Mouse (Mus musculus): ENCODE measurements at regions not wholly inside any gene's neighbourhood (a gene's known extent, or its start where the extent isn't known, plus 50 kb on each side); places are given as distances from the start of the nearest gene placed in this dataset.

- Histone ChIP-seq H3K36me3 (ENCODE audit: control insufficient read depth, insufficient read depth, low read length) (no peaks in the 10 kb centered on the region), H3K27me3 (replicated peaks; ENCODE audit: control insufficient read depth, insufficient read depth, low read length) (no peaks in the 10 kb centered on the region), H3K4me2 (ENCODE audit: low read depth, low read length) (no peak overlapping the region), H3K4me1 (ENCODE audit: control insufficient read depth, insufficient read depth, low read length) (0 out of 2 replicates have a peak, but pooled peaks cover 2% of the 10 kb centered on the region), H3K4me3 (ENCODE audit: low read length) (no peak overlapping the region), H3K9ac (ENCODE audit: low read depth, low read length) (no peak overlapping the region), H3K27ac (ENCODE audit: low read length) (no peak overlapping the region), H3K9me3 (ENCODE audit: control insufficient read depth, low read length) (no peaks in the 10 kb centered on the region)
- WGBS: 81% methylated on average over 5 of the region's 5 CpGs
- no peak for ATAC-seq
These were observed 266.8 kb downstream of the Tns1 start for GRCm38 (mm10) chr1:73857497-73857896.

- no peaks in the 10 kb centered on the region for H3K36me3 ChIP-seq (ENCODE audit: control insufficient read depth, insufficient read depth, low read length)
- no peak overlapping the region for H3K27ac ChIP-seq (ENCODE audit: low read length)
- no peak overlapping the region for H3K9ac ChIP-seq (ENCODE audit: low read depth, low read length)
- H3K9me3 ChIP-seq (ENCODE audit: control insufficient read depth, low read length): no peaks in the 10 kb centered on the region
- no peak for ATAC-seq
- no peaks in the 10 kb centered on the region for H3K4me1 ChIP-seq (ENCODE audit: control insufficient read depth, insufficient read depth, low read length)
- no peaks in the 10 kb centered on the region for H3K27me3 ChIP-seq (replicated peaks; ENCODE audit: control insufficient read depth, insufficient read depth, low read length)
- WGBS: 93% methylated on average over 7 of the region's 7 CpGs
- H3K4me2 ChIP-seq (ENCODE audit: low read depth, low read length): no peak overlapping the region
- H3K4me3 ChIP-seq (ENCODE audit: low read length): no peak overlapping the region
These were observed 267.4 kb downstream of the Tns1 start for GRCm38 (mm10) chr1:73856811-73857210.

GRCm38 (mm10) chr1:73855306-73855705, 268.9 kb downstream of the Tns1 start:
- Histone ChIP-seq H3K36me3 (ENCODE audit: control insufficient read depth, insufficient read depth, low read length) (no peaks in the 10 kb centered on the region), H3K27me3 (replicated peaks; ENCODE audit: control insufficient read depth, insufficient read depth, low read length) (no peaks in the 10 kb centered on the region), H3K27ac (ENCODE audit: low read length) (no peak overlapping the region), H3K4me3 (ENCODE audit: low read length) (no peak overlapping the region), H3K4me2 (ENCODE audit: low read depth, low read length) (no peak overlapping the region), H3K4me1 (ENCODE audit: control insufficient read depth, insufficient read depth, low read length) (no peaks in the 10 kb centered on the region; the same call in 1 of the 2 replicates), H3K9ac (ENCODE audit: low read depth, low read length) (no peak overlapping the region), H3K9me3 (ENCODE audit: control insufficient read depth, low read length) (no peaks in the 10 kb centered on the region)
- no peak for ATAC-seq
- WGBS: 80% methylated on average over 4 of the region's 4 CpGs

GRCm38 (mm10) chr1:73853851-73854250, 270.4 kb downstream of the Tns1 start:
- Histone ChIP-seq H3K9ac (ENCODE audit: low read depth, low read length) (no peak overlapping the region), H3K4me1 (ENCODE audit: control insufficient read depth, insufficient read depth, low read length) (no peaks in the 10 kb centered on the region; the same call in 1 of the 2 replicates), H3K4me3 (ENCODE audit: low read length) (no peak overlapping the region), H3K27ac (ENCODE audit: low read length) (no peak overlapping the region), H3K4me2 (ENCODE audit: low read depth, low read length) (no peak overlapping the region), H3K9me3 (ENCODE audit: control insufficient read depth, low read length) (no peaks in the 10 kb centered on the region), H3K27me3 (replicated peaks; ENCODE audit: control insufficient read depth, insufficient read depth, low read length) (no peaks in the 10 kb centered on the region), H3K36me3 (ENCODE audit: control insufficient read depth, insufficient read depth, low read length) (no peaks in the 10 kb centered on the region)
- ATAC-seq: no peak
- WGBS: 89% methylated on average over 11 of the region's 11 CpGs

- no peak overlapping the region for H3K27ac ChIP-seq (ENCODE audit: low read length)
- H3K9me3 ChIP-seq (ENCODE audit: control insufficient read depth, low read length): no peaks in the 10 kb centered on the region
- ATAC-seq: peak; percentile 80
- WGBS: 66% methylated on average over 11 of the region's 11 CpGs
- H3K4me1 ChIP-seq (ENCODE audit: control insufficient read depth, insufficient read depth, low read length): no peaks in the 10 kb centered on the region; the same call in none of the 2 replicates
- no peak overlapping the region for H3K4me2 ChIP-seq (ENCODE audit: low read depth, low read length)
- H3K4me3 ChIP-seq (ENCODE audit: low read length): no peak overlapping the region
- no peaks in the 10 kb centered on the region for H3K27me3 ChIP-seq (replicated peaks; ENCODE audit: control insufficient read depth, insufficient read depth, low read length)
- H3K9ac ChIP-seq (ENCODE audit: low read depth, low read length): no peak overlapping the region
- H3K36me3 ChIP-seq (ENCODE audit: control insufficient read depth, insufficient read depth, low read length): no peaks in the 10 kb centered on the region
These were observed 273.9 kb downstream of the Tns1 start for GRCm38 (mm10) chr1:73850173-73851014.

- no peak overlapping the region for H3K4me3 ChIP-seq (ENCODE audit: low read length)
- H3K4me1 ChIP-seq (ENCODE audit: control insufficient read depth, insufficient read depth, low read length): no peaks in the 10 kb centered on the region; the same call in none of the 2 replicates
- H3K27me3 ChIP-seq (replicated peaks; ENCODE audit: control insufficient read depth, insufficient read depth, low read length): no peaks in the 10 kb centered on the region
- ATAC-seq: peak; percentile 50; the same call in 1 of the 2 replicates
- 50% methylated on average over 3 of the region's 3 CpGs for WGBS
- H3K27ac ChIP-seq (ENCODE audit: low read length): no peak overlapping the region
- no peak overlapping the region for H3K4me2 ChIP-seq (ENCODE audit: low read depth, low read length)
- H3K9ac ChIP-seq (ENCODE audit: low read depth, low read length): no peak overlapping the region
- no peaks in the 10 kb centered on the region for H3K36me3 ChIP-seq (ENCODE audit: control insufficient read depth, insufficient read depth, low read length)
- no peaks in the 10 kb centered on the region for H3K9me3 ChIP-seq (ENCODE audit: control insufficient read depth, low read length)
These were observed 275.9 kb downstream of the Tns1 start for GRCm38 (mm10) chr1:73848370-73848769.

- Histone ChIP-seq H3K4me2 (ENCODE audit: low read depth, low read length) (no peak overlapping the region), H3K4me1 (ENCODE audit: control insufficient read depth, insufficient read depth, low read length) (no peaks in the 10 kb centered on the region; the same call in none of the 2 replicates), H3K4me3 (ENCODE audit: low read length) (no peak overlapping the region), H3K27me3 (replicated peaks; ENCODE audit: control insufficient read depth, insufficient read depth, low read length) (no peaks in the 10 kb centered on the region), H3K9me3 (ENCODE audit: control insufficient read depth, low read length) (no peaks in the 10 kb centered on the region), H3K9ac (ENCODE audit: low read depth, low read length) (no peak overlapping the region), H3K36me3 (ENCODE audit: control insufficient read depth, insufficient read depth, low read length) (no peaks in the 10 kb centered on the region), H3K27ac (ENCODE audit: low read length) (no peak overlapping the region)
- 77% methylated on average over 3 of the region's 3 CpGs for WGBS
- no peak for ATAC-seq
These were observed 277.1 kb downstream of the Tns1 start for GRCm38 (mm10) chr1:73847126-73847525.

GRCm38 (mm10) chr1:73845115-73845514, 279.1 kb downstream of the Tns1 start:
- H3K27ac ChIP-seq (ENCODE audit: low read length): no peak overlapping the region
- no peak overlapping the region for H3K4me3 ChIP-seq (ENCODE audit: low read length)
- WGBS: 74% methylated on average over 5 of the region's 5 CpGs

GRCm38 (mm10) chr1:73844574-73844973, 279.7 kb downstream of the Tns1 start:
- 52% methylated on average over 3 of the region's 3 CpGs for WGBS

More at GRCm38 (mm10) chr1:73845115-73845514, 279.1 kb downstream of the Tns1 start:
- Histone ChIP-seq H3K9ac (ENCODE audit: low read depth, low read length) (no peak overlapping the region), H3K36me3 (ENCODE audit: control insufficient read depth, insufficient read depth, low read length) (no peaks in the 10 kb centered on the region), H3K27me3 (replicated peaks; ENCODE audit: control insufficient read depth, insufficient read depth, low read length) (no peaks in the 10 kb centered on the region), H3K9me3 (ENCODE audit: control insufficient read depth, low read length) (no peaks in the 10 kb centered on the region), H3K4me2 (ENCODE audit: low read depth, low read length) (no peak overlapping the region), H3K4me1 (ENCODE audit: control insufficient read depth, insufficient read depth, low read length) (no peaks in the 10 kb centered on the region; the same call in 1 of the 2 replicates)
- ATAC-seq: no peak

More at GRCm38 (mm10) chr1:73844574-73844973, 279.7 kb downstream of the Tns1 start:
- Histone ChIP-seq H3K9ac (ENCODE audit: low read depth, low read length) (no peak overlapping the region), H3K4me3 (ENCODE audit: low read length) (no peak overlapping the region), H3K27ac (ENCODE audit: low read length) (no peak overlapping the region), H3K9me3 (ENCODE audit: control insufficient read depth, low read length) (no peaks in the 10 kb centered on the region), H3K27me3 (replicated peaks; ENCODE audit: control insufficient read depth, insufficient read depth, low read length) (no peaks in the 10 kb centered on the region), H3K4me1 (ENCODE audit: control insufficient read depth, insufficient read depth, low read length) (no peaks in the 10 kb centered on the region; the same call in 1 of the 2 replicates), H3K4me2 (ENCODE audit: low read depth, low read length) (no peak overlapping the region), H3K36me3 (ENCODE audit: control insufficient read depth, insufficient read depth, low read length) (no peaks in the 10 kb centered on the region)
- ATAC-seq: peak; percentile 78
